Mouse (Mus musculus): Measurements from ENCODE around the gene Krt7. TPM values are rescaled to one million over a fixed set of nuclear protein-coding genes. Genes with fewer than 3 reads are reported as not detected.
A peak's percentile ranks its signal among the peaks of the same experiment; 100 is the strongest.

Gene Krt7
- total and polyA plus RNA-seq, 2 experiments = 0.31 to 0.37 TPM

GRCm38 (mm10) chr15:101374879-101375278, 36.0 kb upstream of the Krt7 start:
- Histone ChIP-seq H3K79me2 (ENCODE audit: control insufficient read depth, insufficient read depth, low read length) (no peaks in the 10 kb centered on the region), H3K4me3 (ENCODE audit: insufficient read depth, low read depth, low read length) (no peak overlapping the region), H3K27me3 (ENCODE audit: control insufficient read depth, insufficient read depth, low read length) (no peaks in the 10 kb centered on the region), H3K4me1 (ENCODE audit: control insufficient read depth, insufficient read depth, low read length) (no peaks in the 10 kb centered on the region), H3K27ac (replicated peaks; ENCODE audit: insufficient read depth, low read depth, low read length) (no peak overlapping the region), H3K36me3 (ENCODE audit: control insufficient read depth, insufficient read depth, low read length) (no peaks in the 10 kb centered on the region), H3K9ac (ENCODE audit: low read depth, low read length) (no peak overlapping the region)
- TF ChIP-seq CTCF (IDR thresholded peaks at IDR 0.05; ENCODE audit: low read depth, low read length) = no peak
- no peak for TF ChIP-seq POLR2A (IDR thresholded peaks at IDR 0.05; ENCODE audit: extremely low read depth, insufficient read depth, low read length)
- DNase-seq (ENCODE audit: extremely low read depth, low read depth, low spot score) = peak; percentile 22
- 32% methylated on average over 4 of the region's 4 CpGs for WGBS

DNA sequence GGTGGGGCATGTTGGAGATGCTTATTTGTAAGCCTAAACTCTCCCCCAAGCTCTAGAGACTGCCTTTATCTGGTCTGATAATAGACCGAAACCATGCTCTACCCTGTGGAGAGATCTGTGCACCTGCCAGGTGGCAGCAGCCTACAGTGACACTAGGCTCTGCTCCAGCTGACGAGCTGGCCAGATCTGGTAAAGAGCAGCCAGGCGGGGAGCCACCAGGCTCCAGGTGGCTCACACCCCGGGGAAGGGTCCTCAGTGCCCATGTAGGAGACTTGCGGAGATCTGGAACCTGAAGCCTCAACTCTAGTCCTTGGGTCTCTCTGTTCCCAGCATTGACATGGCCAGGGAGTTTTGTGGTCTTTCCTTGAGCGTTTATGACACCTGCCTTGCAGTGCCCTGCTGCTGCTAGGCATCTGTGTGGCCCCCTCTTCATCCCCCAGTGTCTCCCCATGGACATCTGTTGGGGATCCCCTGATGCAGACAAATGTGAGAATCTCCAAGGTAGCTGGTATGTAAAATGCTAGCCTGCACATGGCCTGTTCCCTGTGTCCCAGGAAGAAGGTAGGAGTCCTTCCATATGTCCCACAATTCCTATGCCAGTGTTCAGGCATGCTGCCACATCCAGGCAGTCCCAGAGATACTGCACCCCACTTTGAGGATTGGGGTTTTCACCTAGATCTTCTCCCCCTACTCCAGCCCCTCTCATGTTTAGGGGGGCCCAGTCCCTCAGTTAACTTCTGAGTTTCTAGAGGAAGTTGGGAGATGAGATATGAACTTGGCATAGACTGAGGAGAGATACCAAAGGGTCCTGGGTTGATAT, 34.7 kb upstream of the Krt7 start:
- no peaks in the 10 kb centered on the region for H3K4me1 ChIP-seq (ENCODE audit: control insufficient read depth, insufficient read depth, low read length)
- DNase-seq (ENCODE audit: extremely low read depth, low read depth, low spot score) = no peak
- H3K79me2 ChIP-seq (ENCODE audit: control insufficient read depth, insufficient read depth, low read length) = no peaks in the 10 kb centered on the region
- no peak overlapping the region for H3K4me3 ChIP-seq (ENCODE audit: insufficient read depth, low read depth, low read length)
- no peak overlapping the region for H3K9ac ChIP-seq (ENCODE audit: low read depth, low read length)
- H3K36me3 ChIP-seq (ENCODE audit: control insufficient read depth, insufficient read depth, low read length) = no peaks in the 10 kb centered on the region
- no peaks in the 10 kb centered on the region for H3K27me3 ChIP-seq (ENCODE audit: control insufficient read depth, insufficient read depth, low read length)
- no peak for TF ChIP-seq POLR2A (IDR thresholded peaks at IDR 0.05; ENCODE audit: extremely low read depth, insufficient read depth, low read length)
- TF ChIP-seq CTCF (IDR thresholded peaks at IDR 0.05; ENCODE audit: low read depth, low read length) = no peak
- 74% methylated on average over 6 of the region's 6 CpGs for WGBS
- H3K27ac ChIP-seq (replicated peaks; ENCODE audit: insufficient read depth, low read depth, low read length) = no peak overlapping the region

DNA sequence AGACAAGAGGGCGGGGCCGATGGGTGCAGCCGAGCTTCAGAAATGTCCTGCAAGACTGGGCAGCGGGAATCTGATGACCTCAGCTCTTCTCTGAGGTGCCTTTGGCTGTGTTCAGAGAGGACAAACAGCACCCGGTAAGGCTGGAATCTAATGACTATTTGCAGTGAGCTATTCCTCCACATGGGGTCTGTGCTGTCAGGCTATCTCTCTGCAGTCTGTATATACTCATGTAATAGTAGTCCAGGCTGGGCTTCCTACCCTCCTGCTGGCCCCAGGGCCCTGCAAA, 34.1 kb upstream of the Krt7 start:
- H3K4me1 ChIP-seq (ENCODE audit: control insufficient read depth, insufficient read depth, low read length) = no peaks in the 10 kb centered on the region
- no peak for DNase-seq (ENCODE audit: extremely low read depth, low read depth, low spot score)
- H3K79me2 ChIP-seq (ENCODE audit: control insufficient read depth, insufficient read depth, low read length) = no peaks in the 10 kb centered on the region
- WGBS = 45% methylated on average over 5 of the region's 5 CpGs
- H3K4me3 ChIP-seq (ENCODE audit: insufficient read depth, low read depth, low read length) = no peak overlapping the region
- H3K9ac ChIP-seq (ENCODE audit: low read depth, low read length) = no peak overlapping the region
- no peak overlapping the region for H3K27ac ChIP-seq (replicated peaks; ENCODE audit: insufficient read depth, low read depth, low read length)
- no peaks in the 10 kb centered on the region for H3K27me3 ChIP-seq (ENCODE audit: control insufficient read depth, insufficient read depth, low read length)
- no peaks in the 10 kb centered on the region for H3K36me3 ChIP-seq (ENCODE audit: control insufficient read depth, insufficient read depth, low read length)
- TF ChIP-seq POLR2A (IDR thresholded peaks at IDR 0.05; ENCODE audit: extremely low read depth, insufficient read depth, low read length) (no peak), CTCF (IDR thresholded peaks at IDR 0.05; ENCODE audit: low read depth, low read length) (no peak)

- Histone ChIP-seq H3K4me3 (ENCODE audit: insufficient read depth, low read depth, low read length) (no peak overlapping the region), H3K9ac (ENCODE audit: low read depth, low read length) (no peak overlapping the region), H3K4me1 (ENCODE audit: control insufficient read depth, insufficient read depth, low read length) (no peaks in the 10 kb centered on the region), H3K79me2 (ENCODE audit: control insufficient read depth, insufficient read depth, low read length) (no peaks in the 10 kb centered on the region), H3K36me3 (ENCODE audit: control insufficient read depth, insufficient read depth, low read length) (no peaks in the 10 kb centered on the region), H3K27ac (replicated peaks; ENCODE audit: insufficient read depth, low read depth, low read length) (peak overlapping the region; percentile 28; the same call in 1 of the 2 replicates), H3K27me3 (ENCODE audit: control insufficient read depth, insufficient read depth, low read length) (no peaks in the 10 kb centered on the region)
- WGBS = 73% methylated on average over 5 of the region's 5 CpGs
- TF ChIP-seq POLR2A (IDR thresholded peaks at IDR 0.05; ENCODE audit: extremely low read depth, insufficient read depth, low read length) (no peak), CTCF (IDR thresholded peaks at IDR 0.05; ENCODE audit: low read depth, low read length) (no peak)
- DNase-seq (ENCODE audit: extremely low read depth, low read depth, low spot score) = no peak
Measured at GRCm38 (mm10) chr15:101378646-101379045, 32.2 kb upstream of the Krt7 start.

GRCm38 (mm10) chr15:101381758-101382157, 29.1 kb upstream of the Krt7 start:
- Histone ChIP-seq H3K79me2 (ENCODE audit: control insufficient read depth, insufficient read depth, low read length) (no peaks in the 10 kb centered on the region), H3K4me3 (ENCODE audit: insufficient read depth, low read depth, low read length) (no peak overlapping the region), H3K9ac (ENCODE audit: low read depth, low read length) (no peak overlapping the region), H3K27ac (replicated peaks; ENCODE audit: insufficient read depth, low read depth, low read length) (no peak overlapping the region), H3K27me3 (ENCODE audit: control insufficient read depth, insufficient read depth, low read length) (no peaks in the 10 kb centered on the region), H3K36me3 (ENCODE audit: control insufficient read depth, insufficient read depth, low read length) (no peaks in the 10 kb centered on the region), H3K4me1 (ENCODE audit: control insufficient read depth, insufficient read depth, low read length) (no peaks in the 10 kb centered on the region)
- DNase-seq (ENCODE audit: extremely low read depth, low read depth, low spot score) = no peak
- WGBS = 54% methylated on average over 9 of the region's 9 CpGs
- no peak for TF ChIP-seq POLR2A (IDR thresholded peaks at IDR 0.05; ENCODE audit: extremely low read depth, insufficient read depth, low read length)
- no peak for TF ChIP-seq CTCF (IDR thresholded peaks at IDR 0.05; ENCODE audit: low read depth, low read length)

GRCm38 (mm10) chr15:101382811-101383210, 28.0 kb upstream of the Krt7 start:
- no peak overlapping the region for H3K9ac ChIP-seq (ENCODE audit: low read depth, low read length)
- no peaks in the 10 kb centered on the region for H3K27me3 ChIP-seq (ENCODE audit: control insufficient read depth, insufficient read depth, low read length)
- no peak for DNase-seq (ENCODE audit: extremely low read depth, low read depth, low spot score)
- no peak overlapping the region for H3K27ac ChIP-seq (replicated peaks; ENCODE audit: insufficient read depth, low read depth, low read length)
- H3K36me3 ChIP-seq (ENCODE audit: control insufficient read depth, insufficient read depth, low read length) = no peaks in the 10 kb centered on the region
- WGBS = 75% methylated on average over 11 of the region's 11 CpGs
- no peak overlapping the region for H3K4me3 ChIP-seq (ENCODE audit: insufficient read depth, low read depth, low read length)
- H3K4me1 ChIP-seq (ENCODE audit: control insufficient read depth, insufficient read depth, low read length) = no peaks in the 10 kb centered on the region
- TF ChIP-seq CTCF (IDR thresholded peaks at IDR 0.05; ENCODE audit: low read depth, low read length) (no peak), POLR2A (IDR thresholded peaks at IDR 0.05; ENCODE audit: extremely low read depth, insufficient read depth, low read length) (no peak)
- H3K79me2 ChIP-seq (ENCODE audit: control insufficient read depth, insufficient read depth, low read length) = no peaks in the 10 kb centered on the region
